Mouse (Mus musculus) B cell, adult 67 days (primary cell): ENCODE results near the gene Dcaf8. TPM values are rescaled to one million over a fixed set of nuclear protein-coding genes. Genes with fewer than 3 reads are reported as not detected.

Experiments
- total RNA-seq, 2 experiments: library from RNA; stranded (reverse); gene quantifications; 4 replicates each; pipeline ENCODE4 v1.2.4; 2023

Dcaf8 gene
- total RNA-seq = 100 to 1,000 TPM; 118 to 123 TPM

GRCm38 (mm10) chr1:172147835-172148278 lies at the start of gene Dcaf8:
Gene Dcaf8 (plus strand): TSS chr1:172148084.

GRCm38 (mm10) chr1:172126376-172127347 lies 21.2 kb upstream of the Dcaf8 start, which contains the start of gene Pex19:
Gene Pex19 (plus strand): TSS chr1:172126755.

GRCm38 (mm10) chr1:172206141-172206917 lies 58.4 kb downstream of the Dcaf8 start, which contains the start of gene Pea15a:
Gene Pea15a (minus strand): TSS chr1:172206804.

GRCm38 (mm10) chr1:172219451-172220406 lies 71.8 kb downstream of the Dcaf8 start, which contains the start of gene Casq1:
Gene Casq1 (minus strand): TSS chr1:172219868.

Other genes starting within 250 kb of the Dcaf8 start
- 100 to 1,000 TPM; 206 to 214 TPM for gene Slamf6, start 230.6 kb upstream of the Dcaf8 start, total RNA-seq
- gene Vangl2, start 119.6 kb upstream of the Dcaf8 start, total RNA-seq = 10 to 100 TPM in 1 of 2 experiments, 1 to 10 TPM in 1; 7.7 to 10.8 TPM
- not detected for gene Nhlh1, start 90.5 kb upstream of the Dcaf8 start, total RNA-seq
- 100 to 1,000 TPM; 159 to 165 TPM for gene Copa, start 65.6 kb upstream of the Dcaf8 start, total RNA-seq
- gene Ncstn, start 65.3 kb upstream of the Dcaf8 start, total RNA-seq = 100 to 1,000 TPM; 102 to 113 TPM
- gene Pex19, start 21.3 kb upstream of the Dcaf8 start, total RNA-seq = 10 to 100 TPM; 55.2 to 59.4 TPM
- 10 to 100 TPM; 22.0 to 22.5 TPM for gene Pea15a, start 58.7 kb downstream of the Dcaf8 start, total RNA-seq
- not detected for gene Casq1, start 71.8 kb downstream of the Dcaf8 start, total RNA-seq
- not detected for gene Atp1a4, start 110.3 kb downstream of the Dcaf8 start, total RNA-seq
- gene Igsf8, start 113.6 kb downstream of the Dcaf8 start, total RNA-seq = 10 to 100 TPM; 25.3 to 31.9 TPM
- not detected for gene Atp1a2, start 150.0 kb downstream of the Dcaf8 start, total RNA-seq
- not detected for gene Kcnj9, start 181.2 kb downstream of the Dcaf8 start, total RNA-seq
- gene Kcnj10, start 193.1 kb downstream of the Dcaf8 start, total RNA-seq = under 1 TPM; 0.21 to 0.96 TPM
- gene Pigm, start 228.5 kb downstream of the Dcaf8 start, total RNA-seq = 10 to 100 TPM; 30.8 to 34.7 TPM